Mouse (Mus musculus) layer of hippocampus, adult 9-11 months (tissue): ENCODE measurements around the gene T.
"Not testable (repeated sequence)": the region's sequence is repeated elsewhere in the genome, so short reads cannot be mapped to it uniquely, and the experiment has no call there.

Experiments used
- DNase-seq: peaks from one replicate; pipeline ENCODE4 v3.0.0; 2022

T gene

DNA sequence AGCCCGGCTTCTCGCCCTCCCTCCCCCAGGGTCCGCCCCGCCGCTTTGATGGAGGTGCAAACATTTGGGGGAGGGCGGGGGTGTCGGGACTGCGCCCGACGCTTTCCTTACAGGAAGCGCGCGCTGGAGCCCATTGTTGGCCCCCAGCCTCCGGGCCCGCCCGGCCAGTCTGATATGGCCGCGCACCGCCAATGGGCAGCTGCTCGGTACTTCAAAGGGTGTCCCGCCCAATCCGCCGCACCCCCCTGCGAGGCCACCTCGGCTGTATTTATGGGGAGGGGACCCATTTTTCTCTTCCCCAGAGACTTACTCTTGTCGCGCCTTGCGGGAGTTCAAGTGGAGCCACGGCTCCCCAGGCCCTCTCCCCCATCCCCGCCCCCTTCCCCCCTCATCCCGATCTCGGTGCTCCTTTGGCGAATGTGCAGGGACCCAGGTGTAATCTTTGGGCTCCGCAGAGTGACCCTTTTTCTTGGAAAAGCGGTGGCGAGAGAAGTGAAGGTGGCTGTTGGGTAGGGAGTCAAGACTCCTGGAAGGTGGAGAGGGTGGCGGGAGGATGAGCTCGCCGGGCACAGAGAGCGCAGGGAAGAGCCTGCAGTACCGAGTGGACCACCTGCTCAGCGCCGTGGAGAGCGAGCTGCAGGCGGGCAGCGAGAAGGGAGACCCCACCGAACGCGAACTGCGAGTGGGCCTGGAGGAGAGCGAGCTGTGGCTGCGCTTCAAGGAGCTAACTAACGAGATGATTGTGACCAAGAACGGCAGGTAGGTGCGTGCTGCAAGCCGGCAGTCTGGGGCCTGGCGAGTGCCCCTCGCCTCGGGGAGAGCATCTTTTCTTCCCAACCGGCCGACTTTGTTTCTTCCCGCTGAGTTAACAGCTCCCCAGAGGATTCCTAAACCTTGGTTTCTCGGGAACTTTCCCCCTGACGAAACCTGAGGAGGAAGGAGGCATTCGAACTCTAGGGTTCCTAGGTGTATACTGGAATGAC lies at the start of gene T:
TSS of gene T (plus strand) at position 446 of the 983 bp plus-strand sequence.
- no peak for DNase-seq

DNA sequence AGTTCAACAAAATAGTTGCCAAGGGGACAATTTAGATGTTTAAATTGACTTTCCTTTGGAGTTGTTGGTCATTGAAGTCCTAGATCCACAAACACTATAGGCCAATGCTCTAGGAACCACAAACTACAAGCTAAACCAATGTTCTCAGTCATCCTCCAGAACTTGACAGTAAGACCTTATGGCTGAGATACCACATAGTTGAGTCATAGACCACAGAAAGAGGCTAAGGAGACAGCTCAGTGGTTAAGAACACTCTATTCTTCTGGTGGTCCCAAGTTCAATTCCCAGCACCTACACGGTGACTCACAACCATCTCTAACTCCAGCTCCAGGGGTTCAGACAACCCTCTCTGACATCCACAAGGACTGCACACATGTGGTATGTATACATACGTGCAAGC lies 48.8 kb upstream of the T start:
- no peak for DNase-seq

DNA sequence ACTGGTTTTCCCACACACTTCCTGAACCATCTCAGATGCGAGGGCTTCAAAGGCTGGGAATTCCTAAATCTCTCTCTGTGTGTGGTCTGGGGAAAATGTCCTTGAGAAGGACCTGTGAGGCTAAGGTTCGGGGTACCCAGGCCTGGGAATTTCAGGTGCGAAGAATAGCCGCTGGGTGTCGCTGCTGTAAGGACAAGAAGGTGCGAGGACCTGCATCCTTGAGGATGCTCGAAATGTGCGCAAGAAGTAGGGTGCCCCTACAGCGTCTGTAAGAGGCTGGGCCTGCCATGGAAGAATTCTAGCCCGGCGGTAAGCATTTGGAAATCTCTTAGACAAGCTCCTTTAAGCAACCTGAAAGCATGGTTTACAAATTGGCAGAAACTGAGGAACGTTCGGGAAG lies 45.8 kb upstream of the T start:
- no peak for DNase-seq

DNA sequence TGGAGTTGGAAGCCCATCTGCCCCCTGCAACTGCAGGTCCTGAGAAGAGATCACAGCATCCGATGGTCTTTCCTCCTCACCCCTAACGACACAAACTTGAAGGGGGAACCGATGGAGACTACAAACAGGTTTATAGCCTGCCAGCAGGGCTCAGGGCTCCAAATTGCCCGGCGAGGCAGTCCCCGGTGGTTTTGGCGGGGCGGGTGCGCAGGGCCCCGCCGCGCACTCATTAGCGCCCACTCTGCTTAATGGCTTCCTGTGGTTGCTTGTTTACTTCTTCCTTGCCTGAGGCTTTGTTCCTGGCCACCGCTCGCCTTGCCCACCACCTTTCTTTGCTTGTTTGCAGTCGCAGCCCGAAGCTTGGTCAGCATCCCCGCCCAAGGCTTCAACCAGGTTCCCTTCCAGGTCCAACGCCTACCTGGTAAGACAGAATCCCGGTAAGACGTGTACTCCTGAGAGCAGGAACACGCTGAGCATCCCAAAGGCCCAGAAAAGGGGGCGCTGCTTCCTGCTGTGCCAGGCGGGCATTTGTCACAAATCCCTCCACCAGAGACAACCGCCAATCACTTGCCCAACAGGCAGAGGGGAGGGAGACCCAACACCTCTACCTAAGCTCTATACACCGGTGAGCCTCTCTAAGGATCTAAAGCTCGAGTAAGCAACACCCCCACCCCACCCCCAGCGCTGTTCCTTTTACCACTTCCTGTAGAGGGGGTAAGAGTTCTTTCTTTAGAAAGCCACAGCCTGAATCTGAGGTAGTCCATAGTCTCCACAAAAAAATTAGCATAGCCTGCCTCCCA lies 45.0 kb upstream of the T start:
- no peak for DNase-seq

DNA sequence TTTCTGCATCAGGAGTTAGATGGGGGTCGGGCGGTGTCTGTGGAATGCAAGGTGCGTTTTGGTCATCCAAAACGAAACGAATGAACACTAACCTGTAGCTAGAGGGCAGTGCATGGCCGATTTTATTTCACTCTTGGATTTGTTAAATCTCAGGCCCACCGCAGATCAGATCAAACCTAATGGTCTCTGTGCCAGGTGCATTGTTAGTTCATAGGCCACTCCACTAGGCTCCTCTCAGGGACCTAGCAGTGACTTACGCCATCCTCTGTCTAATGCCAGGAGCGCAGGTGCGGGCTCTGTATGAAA lies 44.5 kb upstream of the T start:
- no peak for DNase-seq

DNA sequence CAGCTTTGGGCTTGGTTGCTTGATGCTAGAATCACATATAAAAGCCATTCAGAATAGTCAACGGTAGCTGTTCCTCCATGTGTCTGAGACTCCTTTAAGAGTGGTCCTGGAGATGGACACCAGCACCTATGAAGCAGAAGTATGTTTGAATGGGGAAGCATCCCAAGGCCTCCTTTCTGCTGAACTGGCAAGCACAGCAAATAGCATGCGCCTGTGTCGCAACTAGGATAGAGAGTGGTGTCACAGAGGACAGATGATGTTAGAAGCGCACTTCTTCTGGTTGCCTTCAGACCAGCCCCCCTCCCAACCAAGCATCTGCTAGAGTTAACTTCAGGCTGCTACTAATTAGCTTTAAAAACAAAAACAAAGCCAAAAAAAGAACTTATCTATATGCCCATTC lies 43.7 kb upstream of the T start:
- no peak for DNase-seq

DNA sequence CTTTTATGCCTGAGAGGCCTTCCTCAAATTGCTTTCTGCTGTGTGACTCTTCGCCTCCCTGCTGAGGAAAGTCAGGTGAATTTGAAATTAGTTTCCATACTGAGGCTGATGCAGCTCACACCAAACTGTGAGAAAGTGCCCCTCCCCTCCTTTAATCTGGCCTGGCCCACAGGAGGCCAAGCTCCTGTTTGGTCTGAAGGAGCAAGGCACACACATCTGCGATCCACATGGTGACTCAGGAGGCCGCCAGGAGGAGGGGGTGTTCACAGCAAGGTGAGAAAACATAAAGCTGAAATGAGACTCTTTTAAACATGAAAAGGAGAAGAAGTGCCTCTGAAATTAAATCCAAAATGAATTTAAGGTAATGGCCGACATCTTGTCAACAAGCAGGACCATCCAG lies 37.9 kb upstream of the T start:
- DNase-seq = no peak

DNA sequence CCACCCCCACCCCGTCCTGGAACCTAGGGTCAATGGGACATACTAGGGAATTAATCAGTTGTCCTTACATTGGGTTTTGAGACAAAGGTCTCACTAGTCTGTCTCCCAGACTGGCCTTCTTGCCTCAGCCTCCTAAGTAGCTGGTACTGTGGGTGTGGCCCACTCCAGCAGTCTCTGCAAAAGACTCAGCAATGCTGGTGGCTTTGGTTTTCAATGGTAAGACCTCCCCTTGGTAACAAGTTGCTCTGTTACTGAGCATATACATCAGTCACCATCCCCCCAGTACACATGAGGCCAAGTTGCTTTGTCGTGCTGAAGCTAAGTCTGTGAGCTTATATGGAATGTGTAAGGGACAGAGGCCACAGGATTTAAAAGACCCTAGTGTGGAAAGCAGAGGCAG lies 36.3 kb upstream of the T start:
- no peak for DNase-seq

DNA sequence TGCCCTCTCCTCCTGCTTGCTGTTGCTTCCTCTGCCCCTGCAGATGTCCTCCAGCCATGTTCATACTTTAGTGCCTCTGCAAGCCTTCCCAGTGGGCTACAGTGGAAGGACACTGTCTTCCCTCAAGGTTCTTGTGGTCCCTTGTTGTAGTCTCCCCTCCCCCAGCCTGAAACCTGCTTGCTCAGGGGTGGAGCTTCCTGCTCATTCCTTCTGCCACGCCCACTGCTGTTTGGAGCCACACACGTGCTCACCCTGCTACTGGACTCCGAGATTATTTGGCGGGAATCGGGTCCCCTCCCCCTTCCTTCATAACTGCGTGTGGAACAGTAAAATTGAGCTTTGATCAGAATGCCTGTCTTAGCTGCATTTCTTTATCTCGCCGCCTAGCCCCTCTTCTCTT lies 30.3 kb upstream of the T start:
- not testable (repeated sequence) for DNase-seq

DNA sequence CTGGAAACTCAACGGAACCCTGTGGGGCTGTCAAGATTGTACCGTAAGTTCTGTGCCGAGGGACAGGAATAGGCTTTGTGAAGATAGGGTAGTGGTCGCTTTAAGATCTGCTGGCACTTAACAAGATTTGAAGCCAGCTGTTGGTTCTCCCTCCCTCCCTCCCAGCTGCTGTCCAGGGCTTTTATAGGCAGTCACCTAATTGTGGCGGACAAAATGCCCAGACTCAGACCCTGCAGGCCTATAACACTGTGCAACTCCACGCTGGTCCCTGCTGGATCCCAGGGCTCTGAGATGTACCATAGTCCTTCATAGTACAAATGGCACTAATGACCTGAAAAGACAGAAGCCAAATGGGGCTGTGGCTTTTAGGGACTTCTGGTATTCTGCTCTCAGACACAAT lies 27.9 kb upstream of the T start:
- no peak for DNase-seq

DNA sequence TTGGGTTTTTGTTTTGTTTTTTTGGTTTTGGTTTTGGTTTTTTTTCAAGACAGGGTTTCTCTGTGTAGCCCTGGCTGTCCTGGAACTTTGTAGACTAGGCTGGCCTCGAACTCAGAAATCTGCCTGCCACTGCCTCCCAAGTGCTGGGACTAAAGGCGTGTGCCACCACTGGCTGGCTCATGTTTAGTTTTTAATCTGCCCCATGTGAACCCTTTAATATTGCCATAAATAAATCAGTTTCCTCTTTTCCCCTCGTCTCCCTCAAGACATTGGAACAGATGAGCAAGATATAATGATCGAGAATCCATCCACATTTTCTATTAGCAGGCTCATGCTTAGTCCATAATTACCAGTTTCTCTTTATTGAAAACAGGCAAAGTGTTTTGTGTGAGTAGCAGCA lies 26.2 kb upstream of the T start:
- not testable (repeated sequence) for DNase-seq

DNA sequence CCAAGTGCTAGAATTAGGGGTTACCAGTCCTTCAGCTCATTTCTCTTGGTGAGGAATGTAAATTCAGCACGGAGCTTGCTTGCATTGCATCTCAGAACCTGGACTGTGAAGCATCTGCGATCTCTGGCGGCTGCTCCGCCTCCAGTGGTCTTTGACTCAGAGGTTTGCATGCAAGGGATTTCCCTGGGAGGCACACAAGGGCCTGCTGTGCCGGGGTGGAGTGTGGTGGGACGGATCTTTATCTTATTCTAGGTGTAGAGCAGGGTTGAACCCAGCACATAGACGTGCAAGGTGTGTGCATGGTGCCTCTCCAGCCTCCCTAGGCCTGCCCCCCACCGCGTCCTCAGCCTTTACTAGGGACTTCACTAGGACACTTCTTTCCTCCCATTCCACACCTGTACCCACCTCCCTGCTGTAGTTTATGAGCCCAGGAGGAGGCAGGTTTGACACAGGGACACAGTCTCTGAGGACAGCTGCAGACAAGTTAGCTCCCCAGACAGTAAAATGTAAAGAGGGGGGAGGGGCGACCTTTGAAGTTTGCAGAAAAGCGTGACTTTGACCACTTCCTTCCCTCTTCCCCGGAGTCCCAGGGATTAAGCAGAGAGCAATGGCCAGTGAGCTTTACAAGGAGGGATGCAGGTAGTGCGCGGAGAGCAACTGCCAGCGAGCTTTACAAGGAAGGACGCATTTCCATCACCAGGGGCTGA lies 25.5 kb upstream of the T start:
- no peak for DNase-seq

DNA sequence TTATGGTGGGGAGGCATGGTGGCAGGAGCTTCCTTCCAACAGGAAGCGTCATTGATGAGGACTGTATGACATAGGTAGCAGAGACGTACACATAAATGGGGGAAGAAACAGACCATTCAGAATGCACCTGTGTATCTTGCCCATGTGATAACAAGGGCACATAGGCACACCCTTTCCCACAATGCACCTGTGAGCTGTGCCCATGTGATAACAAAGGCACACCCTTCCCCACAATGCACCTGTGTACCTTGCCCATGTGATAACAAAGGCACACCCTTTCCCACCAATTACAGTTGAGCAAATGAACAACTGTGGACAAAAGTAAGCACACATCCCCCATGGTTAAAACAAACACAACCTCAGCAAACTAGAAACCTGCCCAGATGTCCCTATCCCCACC lies 23.9 kb upstream of the T start:
- no peak for DNase-seq

DNA sequence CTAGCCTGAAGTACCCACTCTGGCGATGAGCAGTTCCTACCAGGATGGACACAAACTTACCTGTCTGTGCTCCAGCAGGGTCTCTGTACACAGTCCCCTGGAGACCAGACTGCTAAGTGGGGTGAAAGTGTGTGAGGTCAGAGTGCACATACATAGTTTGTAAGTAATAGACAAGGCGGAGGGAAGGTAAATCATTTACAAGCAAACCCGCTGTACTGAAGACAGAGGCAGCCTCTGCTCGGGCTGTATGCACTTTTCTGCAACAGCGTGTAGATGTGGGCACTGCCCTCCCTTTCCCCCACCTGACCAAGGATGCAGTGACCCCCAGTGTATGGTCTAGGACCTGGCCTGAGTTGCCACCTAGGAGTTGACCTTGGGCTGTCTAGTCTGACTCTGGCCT lies 20.6 kb upstream of the T start:
- DNase-seq = no peak

DNA sequence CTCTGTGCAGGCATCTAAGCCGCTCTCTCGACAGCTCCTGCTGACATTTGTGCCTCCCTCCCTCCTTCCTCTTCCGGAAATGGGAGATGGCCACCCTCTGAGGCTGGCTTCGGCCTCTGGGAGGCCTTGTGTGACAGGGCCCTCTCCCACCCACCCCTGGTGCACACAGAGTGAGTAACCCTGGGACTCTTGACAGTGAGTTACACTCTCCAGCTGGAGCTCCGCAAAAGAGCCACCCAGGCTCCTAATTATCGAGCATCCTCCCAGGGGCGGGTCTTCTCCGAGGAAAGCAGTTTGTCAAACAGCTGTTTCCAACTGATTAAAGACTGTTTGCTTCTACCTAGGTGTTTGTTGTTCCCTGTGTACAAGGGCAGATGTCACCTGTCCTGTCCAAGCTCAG lies 18.7 kb upstream of the T start:
- no peak for DNase-seq

DNA sequence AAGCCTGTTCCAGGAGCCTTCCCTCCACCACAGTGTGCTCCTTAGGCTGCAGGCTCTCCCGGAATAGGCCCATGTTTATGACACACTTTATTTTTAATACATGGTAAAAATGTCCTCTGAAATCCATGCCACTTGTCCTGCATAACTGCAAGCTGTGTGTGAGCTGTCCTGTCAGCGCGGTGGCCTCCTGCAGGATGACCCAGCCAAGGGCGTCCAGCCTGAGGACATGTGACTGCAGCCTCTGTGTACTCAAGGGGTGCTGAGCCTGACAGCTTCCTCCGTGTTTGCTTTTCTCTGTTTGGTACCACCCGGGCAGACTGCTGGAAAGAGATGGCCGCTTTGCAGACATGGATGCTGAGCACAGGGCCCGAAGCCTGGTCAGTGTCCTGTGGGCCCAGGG lies 17.4 kb upstream of the T start:
- no peak for DNase-seq

DNA sequence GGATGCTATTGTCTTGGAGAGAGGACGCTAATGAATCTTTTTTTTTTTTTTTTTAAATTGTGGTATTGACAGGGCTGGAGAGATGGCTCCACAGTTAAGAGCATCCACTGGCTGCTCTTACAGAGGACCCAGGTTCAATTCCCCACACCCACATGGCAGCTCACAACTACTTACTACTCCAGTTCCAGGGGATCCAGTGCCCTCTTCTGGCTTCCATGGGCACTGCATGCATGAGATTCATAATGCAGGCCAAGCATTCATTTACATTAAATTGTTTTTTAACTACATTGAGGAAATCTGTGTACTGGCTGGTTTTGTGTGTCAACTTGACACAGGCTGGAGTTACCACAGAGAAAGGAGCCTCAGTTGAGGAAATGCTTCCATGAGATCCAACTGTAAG lies 13.5 kb upstream of the T start:
- no peak for DNase-seq

DNA sequence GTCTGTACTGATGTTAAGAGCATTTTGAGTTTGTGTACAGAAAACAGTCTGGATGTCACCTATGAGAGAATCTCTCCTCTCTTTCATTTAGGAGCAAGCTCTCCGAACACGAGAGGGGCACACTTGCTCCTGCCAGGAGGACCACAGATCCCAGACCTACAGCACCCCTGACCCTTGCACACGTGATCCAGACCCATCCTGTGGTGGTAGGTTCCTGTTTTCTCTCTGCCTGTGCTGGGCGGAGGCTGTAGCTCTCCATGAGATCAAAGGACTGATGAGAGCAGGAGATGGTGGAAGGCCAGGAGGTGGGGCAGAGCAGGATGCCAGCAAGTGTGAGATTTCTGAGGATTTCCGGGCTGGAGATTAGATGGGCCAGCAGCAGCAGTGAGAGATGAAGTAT lies 12.7 kb upstream of the T start:
- no peak for DNase-seq

DNA sequence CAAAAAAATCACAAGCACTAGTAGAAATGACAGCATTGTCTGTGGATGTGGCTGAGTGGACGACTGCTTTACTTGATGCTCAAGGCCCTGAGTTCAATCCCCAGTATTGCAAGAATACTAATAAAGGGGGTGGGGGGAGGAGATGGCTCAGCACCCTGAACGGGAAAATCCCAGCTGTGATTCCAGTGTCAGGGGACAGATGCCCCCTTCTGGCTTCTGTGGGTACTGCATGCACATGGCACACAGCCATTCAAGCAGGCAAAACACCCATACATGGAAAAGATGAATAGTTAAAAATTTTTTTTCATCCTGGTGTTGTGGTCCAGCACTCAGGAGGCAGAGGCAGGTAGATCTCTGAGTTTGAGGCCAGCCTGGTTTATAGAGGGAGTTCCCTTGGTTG lies 10.9 kb upstream of the T start:
- DNase-seq = no peak

DNA sequence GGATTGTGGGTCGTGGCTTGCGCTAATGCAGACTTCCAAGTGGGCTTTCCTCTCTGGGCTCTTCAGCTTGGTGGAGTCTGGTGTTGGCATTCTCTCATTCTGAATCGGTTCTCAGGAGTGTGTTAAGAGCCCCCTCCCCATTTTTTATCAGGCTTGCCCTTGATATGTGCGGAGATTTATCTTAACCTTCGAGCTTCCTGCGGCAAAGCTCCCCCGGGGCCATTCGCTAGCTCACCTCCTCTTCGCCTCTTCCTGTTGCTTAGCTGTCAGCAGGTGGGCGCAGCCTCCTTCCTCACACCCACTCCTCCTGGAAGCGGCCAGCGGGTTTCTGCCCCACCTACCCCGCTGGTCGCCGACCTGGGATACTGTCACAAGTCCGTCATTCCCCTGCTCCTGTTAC lies 4.8 kb upstream of the T start:
- DNase-seq = no peak

DNA sequence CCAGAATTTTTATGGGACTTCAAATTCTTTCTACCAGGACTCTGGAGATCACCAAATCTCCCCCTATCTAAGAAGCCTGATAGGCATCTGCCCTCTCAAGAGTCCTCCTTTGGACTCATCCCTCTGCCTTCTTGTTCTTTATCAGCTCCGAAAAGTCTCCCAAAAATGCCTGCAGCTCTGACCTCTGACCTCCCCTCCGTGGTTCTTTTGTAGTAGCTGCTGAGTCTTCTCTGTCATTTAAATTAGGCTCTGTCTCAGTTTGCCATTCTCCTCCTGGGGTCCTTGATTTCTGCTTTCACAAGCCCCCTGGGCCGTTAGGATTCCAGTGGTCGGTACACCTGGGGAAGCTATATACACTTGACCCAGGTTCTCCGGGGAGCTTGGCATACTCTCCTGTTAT lies 4.3 kb upstream of the T start:
- DNase-seq = no peak

DNA sequence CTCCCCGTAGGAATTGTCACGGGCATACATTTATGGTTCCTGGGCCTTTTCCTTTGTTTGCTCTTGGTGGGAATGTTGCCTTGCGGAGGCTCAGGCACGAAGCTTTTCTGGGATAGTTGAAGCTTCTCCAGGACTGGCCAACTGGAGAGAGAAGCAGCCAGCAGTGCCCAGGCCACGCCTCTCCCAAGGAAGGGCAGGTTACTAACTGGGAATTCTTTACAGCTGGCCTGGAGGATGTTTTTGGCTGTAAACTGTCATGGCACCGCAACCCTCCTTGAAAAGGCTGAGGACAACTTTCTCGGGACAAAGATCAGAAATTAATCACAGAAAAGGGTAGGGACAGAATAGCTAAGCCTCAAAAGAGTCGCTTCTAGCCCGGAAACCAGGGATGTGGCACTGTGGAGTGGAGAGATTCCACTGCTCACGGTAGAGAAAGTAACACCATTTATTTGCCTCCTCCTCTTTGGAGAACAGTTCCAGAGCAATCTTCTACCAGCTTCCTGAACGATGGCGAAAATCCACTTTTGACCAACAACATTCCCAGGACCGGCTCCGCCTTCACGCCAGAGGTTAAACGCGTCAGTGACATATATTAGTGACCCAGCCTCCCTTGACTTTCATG lies 1.9 kb upstream of the T start:
- no peak for DNase-seq
